Mouse (Mus musculus) bone marrow macrophage, adult 2 months (primary cell): ENCODE results near the gene Fars2.

Experiments
- CTCF ChIP-seq: IDR thresholded peaks from 2 replicates; pipeline ENCODE4 v1.5.1; 2012; ENCODE audit warnings: low read depth, mild to moderate bottlenecking, low read length, moderate library complexity
- POLR2A ChIP-seq: IDR thresholded peaks from 2 replicates; pipeline ENCODE4 v1.6.1; 2012; ENCODE audit warnings: mild to moderate bottlenecking, low read depth, low read length, borderline replicate concordance

DNA sequence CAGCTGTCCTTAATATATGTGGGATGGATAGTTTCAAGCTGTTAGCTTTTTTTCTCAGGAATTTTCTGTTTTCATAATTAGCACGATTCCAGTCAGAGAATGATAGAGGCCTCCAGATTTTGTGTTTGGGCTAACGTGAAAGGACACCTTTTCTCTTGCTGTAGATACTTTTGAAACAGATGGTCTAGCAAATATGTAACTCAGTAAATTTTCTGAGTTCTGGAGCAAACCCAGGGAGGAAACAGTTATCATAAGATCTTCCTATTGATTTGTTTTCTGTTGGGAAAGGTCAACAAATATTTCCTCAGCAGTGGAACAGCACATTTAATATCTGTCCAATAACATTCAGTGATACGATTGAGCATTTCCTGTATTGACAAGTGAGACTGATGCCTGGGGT, 209.3 kb downstream of the Fars2 start:
- TF ChIP-seq CTCF (no peak), POLR2A (no peak)
